Mouse (Mus musculus) right cerebral cortex, adult 2 months (tissue): ENCODE measurements around the gene H2-T22.

ENCODE experiments used
- DNase-seq, 2 experiments: peaks; one replicate each; pipeline ENCODE4 v3.0.0; 2021 to 2022; ENCODE audit warnings: low spot score in 2 of 2

The H2-T22 gene

DNA sequence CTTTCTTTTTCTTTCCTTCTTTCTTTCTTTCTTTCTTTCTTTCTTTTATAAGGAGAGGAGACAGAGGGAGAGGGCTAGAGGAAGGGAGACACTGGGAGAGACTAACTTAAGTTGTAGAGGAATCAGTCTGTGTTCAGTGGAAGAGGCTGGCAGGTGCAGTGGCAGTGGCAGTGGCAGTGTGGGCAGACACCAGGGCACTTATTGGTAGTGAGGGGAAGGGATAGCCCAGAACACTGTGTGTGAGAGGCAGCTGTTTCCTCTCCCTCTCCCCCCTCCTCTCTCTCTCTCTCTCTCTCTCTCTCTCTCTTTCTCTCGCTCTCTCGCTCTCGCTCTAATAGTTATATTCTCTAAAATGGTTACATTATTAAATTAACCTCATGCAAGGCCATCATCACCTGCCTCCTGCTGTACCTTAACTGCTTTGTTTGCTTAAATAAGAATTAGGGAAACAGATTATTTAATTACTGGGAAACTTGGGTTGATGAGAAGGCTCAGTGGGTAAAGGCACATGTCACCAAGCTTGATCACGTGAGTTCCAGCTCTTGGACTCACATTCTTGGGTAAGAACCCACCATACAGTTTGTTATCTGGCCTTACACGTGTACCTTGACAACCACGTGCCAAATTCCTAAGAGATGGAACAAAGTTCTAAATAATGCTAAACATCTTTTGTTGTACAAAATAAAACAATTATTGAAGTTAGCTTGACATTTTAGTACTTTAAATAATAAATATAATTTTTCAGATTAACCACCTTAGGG lies 43.8 kb downstream of the H2-T22 start:
- no peak for DNase-seq

DNA sequence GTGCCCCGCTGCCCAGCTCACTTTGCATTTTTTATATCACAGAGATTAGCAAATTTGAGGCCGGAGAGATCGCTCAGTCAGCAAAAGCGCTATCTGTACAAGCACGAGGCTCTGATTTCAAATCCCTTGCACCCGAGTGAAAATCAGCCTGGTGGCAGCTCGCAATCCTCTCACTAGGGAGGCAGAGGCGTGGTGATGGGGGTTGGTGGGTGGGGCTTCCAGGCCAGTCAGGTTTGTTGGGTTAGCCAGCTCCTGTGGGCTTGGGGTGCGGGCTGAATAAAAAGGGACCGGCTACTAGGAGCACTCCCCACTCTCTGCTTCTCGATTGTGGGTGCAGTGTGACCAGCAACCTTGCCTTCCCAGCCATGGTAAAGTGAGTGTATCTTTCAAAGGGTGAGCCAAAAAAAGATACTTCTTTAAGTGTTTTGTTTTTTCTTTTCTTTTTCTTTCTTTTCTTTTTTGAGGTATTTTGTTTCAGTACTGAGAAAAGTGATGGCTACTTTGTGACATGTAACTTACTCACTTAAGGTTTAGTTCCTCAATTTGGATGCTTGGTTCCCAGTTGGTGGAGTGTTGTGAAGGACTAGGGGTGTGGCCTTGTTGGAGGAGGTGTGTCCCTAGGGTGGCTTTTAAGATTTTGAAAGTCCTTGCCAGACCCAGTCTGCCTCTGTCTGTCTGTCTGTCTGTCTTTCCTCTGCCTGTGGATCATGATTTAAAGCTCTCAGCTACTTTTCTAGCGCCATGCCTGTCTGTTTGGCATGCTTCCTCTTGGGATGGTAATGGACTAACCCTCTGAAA lies 44.6 kb downstream of the H2-T22 start:
- no peak for DNase-seq

DNA sequence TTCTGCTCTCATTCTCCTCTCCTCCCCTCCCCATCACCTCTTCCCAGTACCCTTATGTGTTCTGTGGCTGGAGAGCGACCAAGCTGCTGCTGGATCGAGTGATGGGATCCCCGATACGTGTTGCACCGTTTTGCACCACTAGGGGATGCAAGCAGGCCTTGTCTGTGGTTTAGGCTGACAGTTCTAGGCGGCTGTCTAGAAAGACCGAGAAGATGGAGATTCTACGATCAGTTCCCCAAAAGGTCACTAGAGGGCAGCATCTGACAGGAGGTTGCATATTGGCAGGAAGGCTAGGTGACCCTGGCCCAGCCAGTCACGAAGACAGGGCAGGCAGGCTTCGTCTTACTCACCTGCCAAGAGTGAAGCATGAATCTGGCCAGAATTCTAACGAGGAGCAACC lies 45.6 kb downstream of the H2-T22 start:
- DNase-seq = peak; percentile 94 to 99

DNA sequence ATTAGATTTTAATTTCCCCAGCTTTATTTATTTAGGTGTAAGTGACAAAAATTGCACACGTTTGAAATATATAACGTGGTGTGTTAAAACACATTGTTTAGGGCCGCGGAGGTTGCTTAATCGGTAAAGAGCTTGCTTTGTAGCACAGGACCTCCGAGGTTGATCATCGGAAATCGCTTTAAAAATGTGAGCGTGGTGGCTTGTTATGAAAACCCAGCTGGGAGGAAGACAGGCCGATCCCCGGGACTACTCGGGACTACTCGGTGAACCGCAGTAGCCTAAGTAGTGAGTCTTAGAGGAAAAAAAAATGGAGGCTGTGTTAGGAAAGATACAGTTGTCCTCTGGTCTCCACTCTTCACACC lies 47.7 kb downstream of the H2-T22 start:
- DNase-seq = no peak

DNA sequence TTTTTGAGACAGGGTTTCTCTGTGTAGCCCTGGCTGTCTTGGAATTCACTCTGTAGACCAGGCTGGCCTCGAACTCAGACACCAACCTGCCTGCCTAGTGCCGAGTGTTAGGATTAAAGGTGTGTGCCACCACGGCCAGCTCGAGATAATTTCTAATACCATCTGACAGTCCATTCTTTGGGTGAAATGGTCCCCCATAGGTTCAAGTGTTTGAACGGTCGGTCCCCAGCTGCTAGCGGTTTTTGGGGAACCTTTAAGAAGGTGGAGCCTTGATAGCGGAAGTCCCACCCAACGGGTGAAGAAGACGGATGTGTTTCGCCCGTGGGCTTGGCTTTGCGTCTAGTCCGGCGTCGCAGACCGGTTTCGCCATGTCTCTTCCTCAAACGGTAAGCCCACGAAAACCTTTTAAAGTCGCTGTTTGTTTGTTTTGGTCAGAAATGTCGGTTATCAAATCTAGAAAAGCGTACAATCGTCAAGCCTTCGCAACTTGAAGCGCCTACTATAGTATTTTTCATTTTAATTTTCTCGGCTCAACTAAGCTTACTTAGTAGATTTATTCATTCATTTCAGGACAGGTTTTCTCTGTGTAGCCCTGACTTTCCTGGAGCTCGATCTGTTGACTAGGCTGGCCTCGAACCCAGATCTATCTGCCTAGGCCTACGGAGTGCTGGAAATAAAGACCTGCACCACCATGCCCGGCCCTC lies 48.2 kb downstream of the H2-T22 start:
- peak; percentile 82 to 83 for DNase-seq

DNA sequence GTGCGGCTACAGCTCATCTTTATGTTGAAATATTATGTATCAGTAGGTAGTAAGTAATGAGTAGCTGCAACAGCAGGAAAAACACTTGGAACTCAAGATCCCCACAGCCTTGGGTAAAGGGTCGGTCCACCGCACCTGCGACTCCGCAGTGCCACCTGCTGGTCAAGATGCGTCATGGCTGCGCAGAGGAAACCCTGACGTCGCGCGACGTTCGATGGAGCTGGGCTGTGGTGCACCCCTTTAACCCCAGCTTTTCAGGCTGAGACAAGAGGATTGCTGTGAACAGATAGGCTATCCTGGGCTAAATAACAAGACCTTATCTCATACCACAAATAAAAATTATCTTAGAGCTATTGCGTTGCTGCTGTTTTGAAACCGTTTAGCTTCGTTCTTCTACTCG lies 48.9 kb downstream of the H2-T22 start:
- DNase-seq = peak; percentile 76 to 84

DNA sequence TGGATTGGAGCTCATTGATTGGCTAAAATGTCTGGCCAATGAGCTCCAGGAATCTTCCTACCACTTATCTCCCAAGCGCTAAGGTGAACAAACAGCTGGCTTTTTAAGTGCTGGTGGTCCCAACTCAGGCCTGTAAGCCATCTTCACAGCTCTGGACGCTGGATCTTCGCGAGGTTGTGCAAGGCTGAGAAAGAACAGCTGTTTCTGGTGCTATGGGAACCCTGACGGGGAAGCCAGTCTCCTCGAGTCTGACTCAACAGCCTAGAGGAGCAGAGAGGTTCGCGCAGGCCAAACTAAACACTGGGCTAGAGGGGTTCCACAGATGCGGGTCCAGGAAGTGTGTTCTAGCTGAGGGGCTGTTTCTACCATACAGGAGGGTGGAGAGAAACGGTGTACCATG lies 50.8 kb downstream of the H2-T22 start:
- DNase-seq = no peak
